Mouse (Mus musculus) hindbrain, embryonic 11.5 days (tissue): ENCODE data around the gene Pkd2l1. TPM values are rescaled to one million over a fixed set of nuclear protein-coding genes. Genes with fewer than 3 reads are reported as not detected.

Experiments
- ATAC-seq: fragments of 200-750 bp; cut with Nextera tagmentation; 2 replicates; pipeline ENCODE4 v1.8.0; 2017; ENCODE audit warnings: mild to moderate bottlenecking, moderate TSS enrichment, moderate library complexity; ENCODE audit not compliant: low FRiP score
- DNase-seq: peaks from one replicate; pipeline ENCODE4 v3.0.0-alpha.2; 2015; ENCODE audit warnings: low spot score
- H3K27ac ChIP-seq: fragments of 300-500 bp; sonication (generic); 2 replicates; pipeline ENCODE4 v1.5.1; 2014; ENCODE audit warnings: mild to moderate bottlenecking, low read depth, low read length
- H3K27me3 ChIP-seq: fragments of 300-500 bp; sonication (generic); 2 replicates; pipeline ENCODE4 v1.6.1; 2014; ENCODE audit warnings: mild to moderate bottlenecking, low read length, moderate library complexity, mixed read lengths; ENCODE audit not compliant: control insufficient read depth, insufficient read depth
- H3K36me3 ChIP-seq: fragments of 300-500 bp; sonication (generic); 2 replicates; pipeline ENCODE4 v1.6.1; 2014; ENCODE audit warnings: mild to moderate bottlenecking, low read length, moderate library complexity, mixed read lengths; ENCODE audit not compliant: control insufficient read depth, insufficient read depth
- H3K4me1 ChIP-seq: fragments of 300-500 bp; sonication (generic); replicated peaks from 2 replicates; pipeline ENCODE4 v1.6.1; 2014; ENCODE audit warnings: low read length, mixed read lengths; ENCODE audit not compliant: control insufficient read depth, insufficient read depth
- H3K4me2 ChIP-seq: fragments of 300-500 bp; sonication (generic); replicated peaks from 2 replicates; pipeline ENCODE4 v1.6.1; 2014; ENCODE audit warnings: mild to moderate bottlenecking, low read depth, low read length
- H3K4me3 ChIP-seq: fragments of 300-500 bp; sonication (generic); 2 replicates; pipeline ENCODE4 v1.5.1; 2014; ENCODE audit warnings: low read depth, low read length
- H3K9ac ChIP-seq: fragments of 300-500 bp; sonication (generic); 2 replicates; pipeline ENCODE4 v1.6.1; 2014; ENCODE audit warnings: low read depth, low read length
- H3K9me3 ChIP-seq: fragments of 300-500 bp; sonication (generic); 2 replicates; pipeline ENCODE4 v1.6.1; 2016; ENCODE audit warnings: low read length; ENCODE audit not compliant: control insufficient read depth
- WGBS: fragments of 180-500 bp; shearing (Covaris S2); extraction: QIAGEN DNeasy Blood & Tissue Kit; methylation state at CpG from one replicate; pipeline ENCODE4 v1.1.7; 2014; 5-methylcytosine and 5-hydroxymethylcytosine counted together
- polyA plus RNA-seq: library from polyadenylated mRNA; unstranded; fragments of >200 nt; fragmentation: Nextera tagmentation; extraction: Ambion mirVana; gene quantifications from 2 replicates; pipeline ENCODE4 v1.2.1, GENCODE M21; 2014

Pkd2l1 gene
- polyA plus RNA-seq, 1 experiment from 2014 or later: 0.37 TPM

DNA sequence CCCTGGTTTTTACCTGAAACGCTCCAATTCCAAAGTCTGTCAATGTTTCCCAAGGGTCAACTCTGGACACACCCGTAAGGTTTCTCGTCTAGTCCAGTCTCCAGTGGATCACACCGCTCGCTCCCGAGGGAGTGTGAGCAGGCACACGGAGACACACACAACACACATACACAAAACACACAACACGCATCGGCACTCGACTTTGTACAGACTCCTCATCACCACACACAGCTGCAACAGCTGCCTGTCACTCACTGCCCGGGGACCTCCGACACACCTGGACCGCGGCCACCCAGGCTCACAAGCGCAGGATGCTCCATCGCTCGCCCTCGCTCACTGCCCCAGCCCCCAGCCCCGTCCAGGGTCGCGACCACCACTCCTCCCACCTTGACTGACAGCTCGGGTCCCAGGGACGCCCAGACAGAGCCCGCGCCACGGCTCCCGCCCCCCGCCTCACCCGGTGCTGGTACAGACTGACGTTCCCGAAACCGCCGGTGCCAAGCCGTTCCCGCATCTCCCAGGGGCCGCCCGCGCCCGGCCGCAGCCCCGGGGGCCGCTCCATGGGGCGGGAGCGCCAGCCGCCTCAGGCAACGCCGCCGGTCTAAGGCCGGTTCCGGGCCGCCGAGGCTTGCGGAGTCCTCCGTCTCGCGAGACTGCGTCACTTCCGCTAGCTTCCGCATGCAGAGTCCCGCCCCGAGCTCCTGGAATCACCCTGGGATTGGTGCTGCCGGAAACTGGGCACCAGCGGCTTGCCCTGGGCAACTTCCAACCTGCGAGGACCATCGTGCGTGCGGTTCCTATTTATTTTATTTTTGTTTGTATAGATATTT is 85.2 kb downstream of the Pkd2l1 start, which contains the start of gene Chuk:
Gene Chuk, minus strand, starts transcription at position 650 of the 830 bp plus-strand sequence.
- peak; percentile 98 for DNase-seq
- peak within 1 kb of the TSS; percentile 93 for H3K9ac ChIP-seq
- H3K36me3 ChIP-seq: 0 out of 2 replicates have a peak, but pooled peaks cover 2% of the 10 kb centered on the region
- ATAC-seq: peak; percentile 99
- H3K9me3 ChIP-seq: no peaks in the 10 kb centered on the region
- WGBS: 1% methylated on average over 67 of the region's 67 CpGs
- peak within 1 kb of the TSS; percentile 83 for H3K4me2 ChIP-seq
- H3K27me3 ChIP-seq: no peaks in the 10 kb centered on the region
- peak within 1 kb of the TSS; percentile 97 for H3K4me3 ChIP-seq
- H3K27ac ChIP-seq: peak within 1 kb of the TSS; percentile 60; the same call in 1 of the 2 replicates
- peaks cover 5% of the 10 kb centered on the region; the same call in 1 of the 2 replicates for H3K4me1 ChIP-seq

DNA sequence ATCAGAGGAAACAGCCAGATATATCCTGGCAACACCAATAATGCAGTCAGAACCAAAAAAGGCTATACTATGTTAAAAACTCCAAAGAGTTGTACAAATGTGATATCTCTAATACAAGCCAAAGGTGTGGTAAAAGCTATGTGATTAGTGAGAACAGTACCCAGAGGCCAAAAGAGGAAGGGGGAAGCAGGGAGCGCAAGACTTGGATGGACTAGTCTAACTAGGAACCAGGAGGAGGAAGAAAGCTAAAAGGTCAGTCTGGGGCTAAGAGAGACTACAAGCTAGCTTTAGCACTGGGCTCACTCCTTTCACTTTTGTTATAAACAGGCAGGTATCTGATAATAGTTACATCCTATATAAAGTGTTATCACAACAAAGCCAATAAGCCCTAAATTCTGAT is 87.8 kb downstream of the Pkd2l1 start:
- Histone ChIP-seq H3K27ac (no peak overlapping the region), H3K4me2 (no peak overlapping the region), H3K4me1 (peaks cover 5% of the 10 kb centered on the region; the same call in 1 of the 2 replicates), H3K27me3 (no peaks in the 10 kb centered on the region), H3K36me3 (no peaks in the 10 kb centered on the region), H3K9ac (no peak overlapping the region), H3K4me3 (no peak overlapping the region), H3K9me3 (no peaks in the 10 kb centered on the region)
- DNase-seq: no peak
- no peak for ATAC-seq
- WGBS: 90% methylated on average over 1 of the region's 1 CpGs

DNA sequence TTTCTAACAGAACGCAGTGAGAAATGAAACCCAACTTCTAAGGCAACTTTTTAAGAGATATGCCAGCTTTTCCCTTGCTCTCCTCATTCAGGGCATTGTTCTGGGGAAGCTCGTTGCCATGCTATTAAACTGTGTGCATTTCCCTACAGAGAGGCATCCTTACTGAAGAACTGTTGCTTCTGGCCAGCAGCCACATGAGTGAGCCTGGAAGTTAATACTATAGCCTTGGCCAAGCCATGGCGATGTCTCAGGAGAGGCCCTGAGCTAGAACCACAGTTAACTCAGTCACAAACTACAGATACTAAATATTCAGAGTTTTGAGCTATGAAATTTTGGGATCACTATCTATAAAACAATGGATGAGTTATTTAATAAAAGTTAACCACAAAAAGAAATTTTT is 89.2 kb downstream of the Pkd2l1 start:
- no peak overlapping the region for H3K4me3 ChIP-seq

DNA sequence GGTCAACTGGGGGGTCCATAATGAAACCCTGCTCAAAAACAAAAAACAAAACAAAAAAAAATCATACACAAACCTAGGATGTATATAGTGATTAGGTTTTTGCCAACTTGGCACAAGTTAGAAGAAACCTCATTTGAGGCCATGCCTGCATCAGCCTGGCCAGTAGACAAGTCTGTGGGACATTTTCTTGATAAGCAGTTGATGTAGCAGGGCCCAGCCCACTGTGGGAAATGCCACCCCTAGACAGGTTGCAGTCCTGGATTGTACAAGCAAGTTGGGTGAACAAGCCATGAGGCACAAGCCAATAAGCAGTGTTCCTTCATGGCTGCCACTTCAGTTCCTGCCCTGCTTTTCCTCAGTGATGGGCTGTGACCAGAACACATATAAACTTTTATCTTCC is 91.4 kb downstream of the Pkd2l1 start:
- ATAC-seq (no peak), DNase-seq (no peak)
- H3K4me3 ChIP-seq: no peak overlapping the region
- H3K27me3 ChIP-seq: no peaks in the 10 kb centered on the region
- H3K36me3 ChIP-seq: peaks cover 4% of the 10 kb centered on the region; the same call in 1 of the 2 replicates
- H3K27ac ChIP-seq: no peak overlapping the region
- no peak overlapping the region for H3K4me2 ChIP-seq
- no peak overlapping the region for H3K9ac ChIP-seq
- no peaks in the 10 kb centered on the region for H3K9me3 ChIP-seq
- H3K4me1 ChIP-seq: no peaks in the 10 kb centered on the region; the same call in 1 of the 2 replicates

More for the DNA sequence above, 89.2 kb downstream of the Pkd2l1 start:
- Histone ChIP-seq H3K27me3 (no peaks in the 10 kb centered on the region), H3K4me1 (peaks cover 5% of the 10 kb centered on the region; the same call in 1 of the 2 replicates), H3K9ac (no peak overlapping the region), H3K4me2 (no peak overlapping the region), H3K36me3 (no peaks in the 10 kb centered on the region), H3K27ac (no peak overlapping the region), H3K9me3 (no peaks in the 10 kb centered on the region)
- 92% methylated on average over 3 of the region's 3 CpGs for WGBS
- DNase-seq (no peak), ATAC-seq (no peak)

Other genes starting within 250 kb of the Pkd2l1 start
- 0.54 and 0.80 TPM in 2 replicates for gene Cpn1, start 205.9 kb downstream of the Pkd2l1 start, polyA plus RNA-seq
- gene Cyp2c23, start 163.2 kb downstream of the Pkd2l1 start, polyA plus RNA-seq: not detected in 2 replicates
- gene Erlin1, start 122.7 kb downstream of the Pkd2l1 start, polyA plus RNA-seq: 15.8 and 18.7 TPM in 2 replicates
- 58.7 and 61.0 TPM in 2 replicates for gene Chuk, start 85.0 kb downstream of the Pkd2l1 start, polyA plus RNA-seq
- 38.9 and 40.5 TPM in 2 replicates for gene Cwf19l1, start 56.6 kb downstream of the Pkd2l1 start, polyA plus RNA-seq
- gene Bloc1s2, start 46.0 kb downstream of the Pkd2l1 start, polyA plus RNA-seq: 125 and 127 TPM in 2 replicates
- gene Scd3, start 10.8 kb upstream of the Pkd2l1 start, polyA plus RNA-seq: 0.70 and 1.1 TPM in 2 replicates
- 314 and 349 TPM in 2 replicates for gene Scd2, start 101.2 kb upstream of the Pkd2l1 start, polyA plus RNA-seq
- 0.06 TPM in 1 of 2 replicates, not detected in the other for gene Scd4, start 140.7 kb upstream of the Pkd2l1 start, polyA plus RNA-seq
- 11.2 and 11.8 TPM in 2 replicates for gene Scd1, start 215.4 kb upstream of the Pkd2l1 start, polyA plus RNA-seq